Mouse (Mus musculus): ENCODE results near the gene A930002H24Rik.

The A930002H24Rik gene

DNA sequence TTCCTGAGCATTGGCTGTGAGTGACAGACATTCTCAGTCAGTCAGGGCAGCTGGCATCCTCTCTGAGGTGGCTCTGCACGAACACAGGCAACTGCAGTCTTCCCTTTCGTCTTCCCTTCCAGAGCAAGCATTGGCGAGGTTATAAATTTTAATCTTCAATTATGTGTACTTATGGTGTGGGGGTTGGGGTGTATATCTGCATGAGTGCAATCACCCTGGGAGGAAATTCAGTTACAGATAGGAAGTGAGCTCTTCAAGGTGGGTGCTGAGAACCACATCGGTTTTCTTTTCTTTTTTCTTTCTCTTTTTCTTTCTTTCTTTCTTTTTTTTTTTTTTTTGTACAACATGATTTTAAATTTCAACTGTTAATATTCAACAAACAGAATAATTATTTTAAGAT is 32.0 kb downstream of the A930002H24Rik start:
- no peak for DNase-seq

DNA sequence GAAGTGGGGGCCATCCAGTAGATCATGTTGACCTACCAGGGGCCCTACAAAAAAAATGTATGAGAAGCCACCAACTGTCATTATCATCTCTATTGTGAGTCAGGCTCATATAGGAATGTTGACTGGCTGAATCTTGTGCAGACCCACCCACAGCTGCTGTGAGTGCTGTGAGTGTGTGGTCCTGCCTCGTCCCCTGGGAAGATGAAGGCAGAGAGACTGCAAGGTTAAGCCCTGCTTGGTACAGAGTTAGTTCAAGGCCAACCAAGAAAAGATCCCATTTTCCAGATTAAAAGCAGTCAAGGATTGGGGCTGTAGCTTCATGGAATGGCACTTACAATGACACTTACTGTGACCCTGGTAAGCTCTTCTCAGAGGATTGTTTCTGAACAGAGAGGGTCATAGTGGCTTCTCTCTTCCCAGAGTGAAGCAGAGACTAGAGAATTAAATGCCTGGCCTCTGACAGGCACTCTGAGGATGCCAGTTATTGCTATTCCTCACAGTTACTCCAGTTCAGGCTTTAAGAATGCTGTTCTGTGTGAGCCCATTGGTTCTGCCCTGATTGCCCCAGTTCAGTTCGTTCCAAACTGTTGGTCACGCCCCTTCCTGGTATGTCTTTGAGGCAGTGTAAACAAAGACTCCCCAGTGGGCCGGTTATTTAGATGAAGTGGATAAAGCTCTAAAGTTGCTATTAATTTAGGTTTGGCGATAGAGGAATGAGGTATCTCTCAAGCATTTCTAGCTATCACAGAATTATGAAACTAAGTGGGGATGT is 34.8 kb downstream of the A930002H24Rik start:
- DNase-seq, result no peak

DNA sequence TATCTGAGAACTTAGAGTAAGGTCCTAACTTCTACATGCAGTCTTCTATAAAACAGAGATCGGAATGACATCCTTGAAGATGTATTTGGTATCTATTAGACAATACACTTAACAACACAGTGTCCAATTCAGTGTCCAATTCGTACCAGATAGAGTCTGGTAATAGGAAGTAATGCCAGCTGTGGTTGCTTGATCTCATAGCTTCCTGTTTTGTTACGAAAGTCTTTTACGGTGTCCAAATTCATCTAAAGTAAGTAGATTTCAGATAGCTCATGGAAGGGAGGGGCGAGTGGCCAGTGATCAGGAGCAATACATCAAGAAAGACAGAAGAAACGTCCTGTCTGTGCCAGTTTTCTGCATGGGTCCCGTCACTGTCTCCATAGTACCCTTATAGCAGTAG is 36.8 kb downstream of the A930002H24Rik start:
- no peak for DNase-seq

DNA sequence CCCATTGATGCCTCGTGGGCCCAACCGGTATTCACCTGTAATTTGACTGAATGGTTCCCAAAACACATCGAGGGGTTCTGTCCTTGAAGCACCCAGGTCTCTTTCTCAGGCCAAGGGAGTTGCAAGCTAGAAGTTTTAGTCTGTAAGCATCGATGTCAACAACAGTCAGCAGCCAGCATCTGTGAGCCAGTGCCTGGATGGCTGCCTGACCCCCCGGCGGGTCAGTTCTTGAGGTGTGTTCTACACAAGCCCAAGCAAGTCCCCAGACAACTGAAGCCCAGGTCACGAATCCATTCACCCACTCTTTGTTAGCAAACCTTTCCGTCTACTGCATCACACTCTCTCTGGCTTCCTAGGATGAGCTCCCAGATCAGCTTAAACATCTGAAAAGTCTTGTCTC is 37.4 kb downstream of the A930002H24Rik start:
- DNase-seq, result no peak

DNA sequence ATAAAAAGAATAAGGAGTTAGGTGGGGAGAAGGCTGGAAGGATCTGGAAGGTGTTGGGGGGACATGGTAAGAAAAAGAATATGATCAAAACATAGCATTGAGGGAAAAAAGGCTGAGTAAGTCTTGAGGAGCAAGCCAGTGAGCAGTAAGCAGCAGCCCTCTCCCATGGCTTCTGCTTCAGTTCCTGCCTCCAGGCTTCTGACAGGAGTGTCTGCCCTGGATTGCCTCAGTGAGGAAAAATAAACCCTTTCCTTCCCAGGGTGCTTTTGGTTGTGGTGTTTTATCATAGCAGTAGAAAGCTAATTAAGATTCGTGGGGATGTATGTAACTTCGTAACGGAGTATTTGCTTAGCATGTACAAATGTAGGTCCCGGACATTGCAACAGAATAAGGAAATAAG is 39.5 kb downstream of the A930002H24Rik start:
- DNase-seq, result no peak

DNA sequence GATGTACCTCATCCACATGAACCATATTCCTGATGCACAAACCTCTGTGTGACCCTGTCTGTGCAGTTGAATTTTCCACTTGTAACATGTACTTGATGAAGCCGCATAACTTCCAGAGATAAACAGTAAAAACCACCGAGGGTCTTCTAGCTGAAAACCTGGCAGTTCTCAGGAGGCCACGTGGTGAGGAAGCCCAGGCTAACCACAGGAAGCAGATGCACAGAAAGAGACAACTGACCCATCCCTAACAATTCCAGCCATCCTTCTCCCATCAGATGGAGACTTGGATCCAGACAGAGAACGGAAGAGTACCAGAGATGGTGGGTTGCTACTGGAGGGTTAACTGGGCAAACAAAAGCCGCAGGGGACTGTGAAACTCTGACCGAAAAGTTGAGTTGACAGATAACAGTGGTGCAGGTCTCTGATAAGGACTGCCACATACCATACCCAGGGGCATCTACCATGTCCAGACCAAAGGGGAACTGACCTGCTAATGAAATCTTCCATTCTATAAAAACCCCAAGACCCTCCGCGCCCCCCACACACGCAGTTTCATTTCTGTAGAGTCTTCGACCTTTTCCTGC is 45.1 kb downstream of the A930002H24Rik start:
- DNase-seq, result no peak

DNA sequence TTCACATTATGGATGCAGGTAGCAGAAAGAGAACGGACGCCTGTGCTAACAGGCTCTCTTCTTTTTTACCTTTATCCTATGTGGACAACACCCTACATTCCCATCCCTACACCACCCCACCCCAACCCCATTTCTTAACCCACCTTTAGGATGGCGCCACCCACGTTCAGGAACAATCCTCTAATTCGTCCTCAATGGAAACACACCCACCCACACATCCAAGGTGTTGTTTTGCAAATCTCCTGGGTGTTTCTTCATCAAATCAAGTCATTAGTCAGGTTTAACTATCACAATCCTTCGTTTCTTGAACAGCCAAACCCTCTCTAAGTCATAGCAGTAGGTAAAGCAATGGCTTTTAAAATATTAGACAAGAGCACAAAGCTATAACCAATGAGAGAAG is 50.0 kb downstream of the A930002H24Rik start:
- no peak for DNase-seq
